Mouse (Mus musculus) kidney, adult 8-10 months (tissue): ENCODE data around the gene Tcf19.
"Not testable (repeated sequence)": the region's sequence is repeated elsewhere in the genome, so short reads cannot be mapped to it uniquely, and the experiment has no call there.

Experiments used
- DNase-seq, 2 experiments: peaks; one replicate each; pipeline ENCODE4 v3.0.0; 2022

Tcf19 gene

GRCm38 (mm10) chr17:35532360-35532759 lies 15.7 kb upstream of the Tcf19 start:
- no peak for DNase-seq

- DNase-seq, result no peak
These were observed 10.0 kb upstream of the Tcf19 start for GRCm38 (mm10) chr17:35526644-35527043.

- no peak for DNase-seq
These were observed 7.7 kb upstream of the Tcf19 start for GRCm38 (mm10) chr17:35524354-35524753.

GRCm38 (mm10) chr17:35517526-35517925 lies 902 bp upstream of the Tcf19 start:
- no peak for DNase-seq

- DNase-seq, result peak; percentile 24 to 29
These were observed 548 bp downstream of the Tcf19 start for GRCm38 (mm10) chr17:35515911-35516640.

- no peak for DNase-seq
These were observed 1.9 kb downstream of the Tcf19 start for GRCm38 (mm10) chr17:35514756-35515155.

GRCm38 (mm10) chr17:35513886-35514285 lies 2.7 kb downstream of the Tcf19 start:
- DNase-seq, result peak; percentile 38 to 84

- no peak for DNase-seq
These were observed 3.6 kb downstream of the Tcf19 start for GRCm38 (mm10) chr17:35512916-35513626.

- DNase-seq, result no peak
These were observed 7.3 kb downstream of the Tcf19 start for GRCm38 (mm10) chr17:35509284-35509683.

- DNase-seq, result not testable (repeated sequence)
These were observed 8.3 kb downstream of the Tcf19 start for GRCm38 (mm10) chr17:35508279-35508678.

GRCm38 (mm10) chr17:35507556-35508260 lies 8.9 kb downstream of the Tcf19 start:
- DNase-seq, result no peak

GRCm38 (mm10) chr17:35506881-35507280 lies 9.7 kb downstream of the Tcf19 start:
- DNase-seq, result no peak

GRCm38 (mm10) chr17:35505776-35506175 lies 10.8 kb downstream of the Tcf19 start, which contains the start of gene Pou5f1:
Gene Pou5f1, plus strand, starts transcription at chr17:35506018.
- DNase-seq, result no peak

GRCm38 (mm10) chr17:35504628-35505481 lies 11.8 kb downstream of the Tcf19 start:
- DNase-seq, result no peak

- no peak for DNase-seq
These were observed 12.8 kb downstream of the Tcf19 start for GRCm38 (mm10) chr17:35503849-35504248.

GRCm38 (mm10) chr17:35502762-35503161 lies 13.9 kb downstream of the Tcf19 start:
- no peak for DNase-seq

- DNase-seq, result no peak
These were observed 14.4 kb downstream of the Tcf19 start for GRCm38 (mm10) chr17:35502226-35502625.

- DNase-seq, result no peak
These were observed 19.5 kb downstream of the Tcf19 start for GRCm38 (mm10) chr17:35497124-35497523.

GRCm38 (mm10) chr17:35490320-35490719 lies 26.3 kb downstream of the Tcf19 start:
- DNase-seq, result no peak

- DNase-seq, result no peak
These were observed 28.6 kb downstream of the Tcf19 start for GRCm38 (mm10) chr17:35488041-35488440.

- no peak for DNase-seq
These were observed 29.9 kb downstream of the Tcf19 start for GRCm38 (mm10) chr17:35486726-35487125.

GRCm38 (mm10) chr17:35485702-35486101 lies 30.9 kb downstream of the Tcf19 start:
- no peak for DNase-seq

GRCm38 (mm10) chr17:35484066-35484465 lies 32.6 kb downstream of the Tcf19 start:
- DNase-seq, result peak; percentile 12 to 56
